Mouse (Mus musculus) embryonic facial prominence, embryonic 11.5 days (tissue): Measurements from ENCODE around the gene Zp3. TPM values are rescaled to one million over a fixed set of nuclear protein-coding genes. Genes with fewer than 3 reads are reported as not detected.

Source experiments
- ATAC-seq: fragments of 200-750 bp; cut with Nextera tagmentation; replicated peaks from 2 replicates; pipeline ENCODE4 v1.8.0; 2017; ENCODE audit warnings: low read depth; ENCODE audit not compliant: insufficient number of reproducible peaks, low FRiP score, low TSS enrichment
- DNase-seq: peaks from one replicate; pipeline ENCODE4 v3.0.0-alpha.2; 2015; ENCODE audit warnings: low spot score
- H3K27ac ChIP-seq: fragments of 300-500 bp; sonication (generic); replicated peaks from 2 replicates; pipeline ENCODE4 v1.5.1; 2014; ENCODE audit warnings: mild to moderate bottlenecking, low read depth, low read length, control low read depth
- H3K27me3 ChIP-seq: fragments of 300-500 bp; sonication (generic); 2 replicates; pipeline ENCODE4 v1.6.1; 2014; ENCODE audit warnings: mild to moderate bottlenecking, low read length, moderate library complexity, mixed read lengths; ENCODE audit not compliant: control insufficient read depth, insufficient read depth
- H3K36me3 ChIP-seq: fragments of 300-500 bp; sonication (generic); replicated peaks from 2 replicates; pipeline ENCODE4 v1.6.1; 2014; ENCODE audit warnings: low read depth, mild to moderate bottlenecking, low read length, moderate library complexity, mixed read lengths; ENCODE audit not compliant: control insufficient read depth, insufficient read depth
- H3K4me1 ChIP-seq: fragments of 300-500 bp; sonication (generic); 2 replicates; pipeline ENCODE4 v1.6.1; 2014; ENCODE audit warnings: low read length, mixed read lengths; ENCODE audit not compliant: control insufficient read depth, insufficient read depth
- H3K4me2 ChIP-seq: fragments of 300-500 bp; sonication (generic); 2 replicates; pipeline ENCODE4 v1.6.1; 2014; ENCODE audit warnings: low read depth, mild to moderate bottlenecking, control low read depth, low read length, moderate library complexity
- H3K4me3 ChIP-seq: fragments of 300-500 bp; sonication (generic); 2 replicates; pipeline ENCODE4 v1.5.1; 2014; ENCODE audit warnings: low read depth, low read length, control low read depth
- H3K9ac ChIP-seq: fragments of 300-500 bp; sonication (generic); replicated peaks from 2 replicates; pipeline ENCODE4 v1.6.1; 2014; ENCODE audit warnings: mild to moderate bottlenecking, control low read depth, low read length
- H3K9me3 ChIP-seq: fragments of 300-500 bp; sonication (generic); replicated peaks from 2 replicates; pipeline ENCODE4 v1.6.1; 2016; ENCODE audit warnings: mild to moderate bottlenecking, low read length, inconsistent platforms, mixed read lengths; ENCODE audit not compliant: control insufficient read depth
- WGBS: fragments of 180-500 bp; shearing (Covaris S2); extraction: QIAGEN DNeasy Blood & Tissue Kit; methylation state at CpG from one replicate; pipeline ENCODE4 v1.1.7; 2014; 5-methylcytosine and 5-hydroxymethylcytosine counted together
- polyA plus RNA-seq: library from polyadenylated mRNA; unstranded; fragments of >200 nt; fragmentation: Nextera tagmentation; extraction: Ambion mirVana; gene quantifications from 2 replicates; pipeline ENCODE4 v1.2.1, GENCODE M21; 2014

Zp3 gene
- 0.21 TPM in 1 of 2 replicates, not detected in the other for polyA plus RNA-seq

DNA sequence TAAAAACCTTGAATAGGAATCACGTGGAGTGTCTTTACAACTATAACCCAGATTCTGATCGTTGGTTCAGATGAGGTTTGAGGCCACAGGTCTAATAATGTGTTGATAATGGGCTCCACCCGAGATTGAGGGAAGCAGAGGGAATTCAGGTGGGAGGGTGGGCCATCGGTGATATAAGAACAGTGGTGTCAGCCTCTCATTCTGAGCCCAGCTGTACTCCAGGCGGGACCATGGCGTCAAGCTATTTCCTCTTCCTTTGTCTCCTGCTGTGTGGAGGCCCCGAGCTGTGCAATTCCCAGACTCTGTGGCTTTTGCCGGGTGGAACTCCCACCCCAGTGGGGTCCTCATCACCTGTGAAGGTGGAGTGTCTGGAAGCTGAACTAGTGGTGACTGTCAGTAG is at the start of gene Zp3:
Gene Zp3, plus strand, starts transcription at position 196 of the 400 bp plus-strand sequence.
- DNase-seq (no peak), ATAC-seq (no peak)
- H3K9me3 ChIP-seq, result no peaks in the 10 kb centered on the region
- no peaks in the 10 kb centered on the region for H3K4me1 ChIP-seq
- H3K27ac ChIP-seq, result no peak within 1 kb of the TSS
- no peak within 1 kb of the TSS for H3K4me2 ChIP-seq
- WGBS, result 74% methylated on average over 8 of the region's 8 CpGs
- no peaks in the 10 kb centered on the region for H3K27me3 ChIP-seq
- H3K4me3 ChIP-seq, result no peak within 1 kb of the TSS
- no peaks in the 10 kb centered on the region for H3K36me3 ChIP-seq
- no peak within 1 kb of the TSS for H3K9ac ChIP-seq

DNA sequence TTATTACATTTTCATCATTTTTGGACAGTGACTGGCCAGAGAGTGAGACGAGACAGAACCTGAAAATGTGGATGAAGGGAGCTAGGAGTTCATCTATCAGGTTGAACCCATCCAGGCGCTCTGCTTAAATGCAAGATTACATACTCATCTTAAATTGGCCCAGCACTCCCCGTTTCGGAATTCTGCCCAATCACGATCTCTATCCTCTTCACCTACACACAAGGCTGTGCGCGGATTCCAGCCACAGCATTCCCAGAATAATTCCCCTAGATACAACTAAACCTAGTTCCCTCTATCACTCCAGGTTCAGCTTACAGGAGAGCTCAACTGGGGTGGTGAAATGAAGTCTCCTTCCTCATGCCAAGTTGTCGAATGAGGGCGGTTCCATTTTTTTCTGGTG is 48.4 kb upstream of the Zp3 start:
- Histone ChIP-seq H3K27me3 (no peaks in the 10 kb centered on the region), H3K4me1 (no peaks in the 10 kb centered on the region), H3K36me3 (no peaks in the 10 kb centered on the region; the same call in none of the 2 replicates), H3K9ac (no peak overlapping the region), H3K9me3 (no peaks in the 10 kb centered on the region), H3K4me3 (no peak overlapping the region), H3K27ac (no peak overlapping the region), H3K4me2 (no peak overlapping the region)
- 93% methylated on average over 9 of the region's 9 CpGs for WGBS
- ATAC-seq (no peak), DNase-seq (no peak)

DNA sequence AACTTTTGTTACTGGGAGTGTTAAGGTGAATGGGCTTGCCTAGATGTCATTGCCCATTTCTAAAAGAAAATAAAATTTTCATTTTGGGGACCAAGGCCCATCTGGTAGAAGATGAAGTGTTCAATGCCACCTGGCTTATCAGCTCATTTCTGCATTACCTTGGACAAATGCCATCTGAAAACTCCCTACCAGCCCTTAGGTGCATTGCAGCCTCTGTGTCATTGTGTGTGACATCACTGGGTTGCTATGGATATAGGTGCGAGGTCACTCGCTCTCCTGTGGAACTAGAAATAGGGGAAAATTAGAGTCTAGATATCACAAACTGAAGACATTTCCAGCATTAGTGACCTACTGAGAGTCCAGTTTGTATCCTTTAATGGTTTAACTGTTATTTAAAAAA is 47.5 kb upstream of the Zp3 start:
- H3K4me3 ChIP-seq, result no peak overlapping the region
- DNase-seq, result no peak
- WGBS, result 87% methylated on average over 2 of the region's 2 CpGs

DNA sequence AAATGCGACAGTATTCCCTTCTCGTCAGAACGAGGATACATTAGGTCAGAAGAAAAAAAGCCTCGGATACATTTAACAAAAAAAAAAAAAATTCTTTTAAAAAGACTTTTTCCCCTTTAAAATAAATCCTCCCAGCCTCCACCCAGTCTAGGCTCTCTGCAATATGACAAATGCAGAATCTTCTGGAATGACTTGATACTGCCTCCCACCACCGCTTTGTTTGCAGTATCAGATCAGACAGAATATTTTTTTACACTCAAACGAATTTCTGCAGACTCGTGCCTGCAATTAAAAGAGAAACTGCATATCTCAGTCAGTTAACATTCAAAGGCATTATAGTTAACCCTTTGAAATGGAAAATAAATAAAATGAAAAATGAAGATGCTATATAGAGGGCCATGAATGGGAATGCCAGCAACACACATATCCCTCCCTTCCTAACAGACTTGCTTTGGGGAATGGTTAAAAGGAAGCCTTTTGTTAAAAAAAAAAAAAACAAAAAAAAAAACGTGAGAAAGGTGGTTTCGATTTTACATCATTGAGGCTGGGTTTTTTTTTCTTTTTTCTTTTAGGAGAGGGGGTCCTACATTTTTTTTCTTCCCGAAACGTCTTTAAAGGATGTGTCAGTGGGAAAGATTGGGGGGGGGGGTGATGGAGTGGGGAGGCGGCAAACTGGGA is 46.5 kb upstream of the Zp3 start:
- Histone ChIP-seq H3K4me2 (peak overlapping the region; percentile 38), H3K27ac (no peak overlapping the region; the same call in 1 of the 2 replicates), H3K9ac (peak overlapping the region; percentile 92), H3K4me1 (no peaks in the 10 kb centered on the region), H3K4me3 (peak overlapping the region; percentile 92), H3K27me3 (no peaks in the 10 kb centered on the region), H3K36me3 (no peaks in the 10 kb centered on the region; the same call in 1 of the 2 replicates), H3K9me3 (no peaks in the 10 kb centered on the region)
- WGBS, result 15% methylated on average over 12 of the region's 12 CpGs
- ATAC-seq (no peak), DNase-seq (peak; percentile 15)

More for the DNA sequence above, 47.5 kb upstream of the Zp3 start:
- no peaks in the 10 kb centered on the region for H3K4me1 ChIP-seq
- no peaks in the 10 kb centered on the region for H3K9me3 ChIP-seq
- H3K27me3 ChIP-seq, result no peaks in the 10 kb centered on the region
- no peak overlapping the region for H3K9ac ChIP-seq
- H3K27ac ChIP-seq, result no peak overlapping the region
- H3K4me2 ChIP-seq, result 0 out of 2 replicates have a peak overlapping the region, but pooled peaks have one; percentile 1
- no peaks in the 10 kb centered on the region; the same call in none of the 2 replicates for H3K36me3 ChIP-seq
- no peak for ATAC-seq

DNA sequence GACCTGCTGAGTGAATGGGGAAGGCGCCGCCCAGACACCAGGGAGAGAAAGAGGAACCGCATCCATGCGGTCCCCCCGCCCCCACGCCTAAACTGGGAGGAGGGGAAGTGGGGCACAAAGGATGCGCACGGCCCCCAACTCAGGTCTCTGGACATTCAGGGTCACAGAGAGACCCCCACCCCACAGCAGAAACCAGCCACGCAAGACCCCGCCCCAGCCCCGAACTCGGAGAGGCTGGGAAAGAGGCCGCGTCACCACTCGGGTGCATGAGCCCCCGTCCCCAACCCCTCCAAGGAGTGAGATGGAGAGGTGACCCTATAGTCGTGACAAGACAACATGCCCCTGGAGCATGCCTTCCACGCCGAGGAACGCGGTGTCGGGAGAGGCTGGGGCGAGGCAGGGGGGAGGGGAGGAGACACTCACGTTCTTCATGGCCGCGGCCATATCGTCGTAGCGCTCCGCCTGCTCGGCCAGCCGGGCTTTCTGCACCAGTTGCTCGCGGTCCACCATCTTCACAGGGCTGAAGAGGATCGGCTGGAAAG is 45.9 kb upstream of the Zp3 start:
- DNase-seq (peak; percentile 76), ATAC-seq (peak; percentile 78)
- H3K4me2 ChIP-seq, result peak overlapping the region; percentile 38
- peak overlapping the region; percentile 92 for H3K4me3 ChIP-seq
- WGBS, result under 1% methylated on average over 35 of the region's 35 CpGs
- H3K9me3 ChIP-seq, result no peaks in the 10 kb centered on the region
- H3K27me3 ChIP-seq, result no peaks in the 10 kb centered on the region
- no peaks in the 10 kb centered on the region for H3K4me1 ChIP-seq
- peak overlapping the region; percentile 93 for H3K27ac ChIP-seq
- peak overlapping the region; percentile 92 for H3K9ac ChIP-seq
- H3K36me3 ChIP-seq, result no peaks in the 10 kb centered on the region; the same call in 1 of the 2 replicates

DNA sequence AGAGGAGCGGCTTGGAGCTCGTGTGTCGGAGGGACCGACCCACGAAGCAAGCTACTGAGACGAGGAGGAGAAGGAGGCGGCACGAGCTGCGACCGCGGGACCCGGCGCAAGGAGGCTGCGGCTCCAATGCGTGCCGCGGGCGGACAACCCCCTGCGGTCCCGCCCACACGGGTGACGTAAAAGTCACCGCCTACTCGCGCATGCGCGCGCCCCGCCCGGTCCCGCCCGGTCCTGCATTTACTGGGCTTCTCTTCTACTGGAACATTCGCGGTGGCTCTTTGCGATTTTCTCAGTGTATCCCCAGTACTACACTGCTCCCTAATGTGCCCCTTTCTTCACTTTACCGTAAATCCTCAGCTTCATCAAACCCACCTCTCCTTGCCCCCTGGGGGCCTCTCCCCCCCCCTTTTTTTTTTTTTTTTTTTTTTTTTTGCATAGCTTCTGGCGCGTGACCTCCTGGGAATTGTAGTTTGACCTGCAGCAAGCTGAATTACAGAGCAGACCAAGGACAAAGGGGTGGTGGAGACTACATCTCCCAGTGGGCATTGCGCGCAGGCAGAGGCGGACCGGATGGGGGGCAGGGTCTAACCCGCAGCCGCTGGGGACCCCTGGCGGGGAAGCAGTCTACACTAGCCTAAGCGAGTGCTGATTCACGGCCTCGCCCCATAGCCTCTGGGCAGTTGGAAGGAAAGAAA is 45.3 kb upstream of the Zp3 start, which contains the start of gene Ywhag:
Gene Ywhag, minus strand, starts transcription at position 136 of the 695 bp plus-strand sequence.
- Histone ChIP-seq H3K9me3 (no peaks in the 10 kb centered on the region), H3K27me3 (no peaks in the 10 kb centered on the region), H3K27ac (peak within 1 kb of the TSS; percentile 93), H3K4me2 (peak within 1 kb of the TSS; percentile 38), H3K4me3 (peak within 1 kb of the TSS; percentile 92), H3K9ac (peak within 1 kb of the TSS; percentile 92), H3K36me3 (no peaks in the 10 kb centered on the region; the same call in 1 of the 2 replicates), H3K4me1 (no peaks in the 10 kb centered on the region)
- peak; percentile 95 for ATAC-seq
- DNase-seq, result peak; percentile 98
- 1% methylated on average over 47 of the region's 48 CpGs for WGBS

DNA sequence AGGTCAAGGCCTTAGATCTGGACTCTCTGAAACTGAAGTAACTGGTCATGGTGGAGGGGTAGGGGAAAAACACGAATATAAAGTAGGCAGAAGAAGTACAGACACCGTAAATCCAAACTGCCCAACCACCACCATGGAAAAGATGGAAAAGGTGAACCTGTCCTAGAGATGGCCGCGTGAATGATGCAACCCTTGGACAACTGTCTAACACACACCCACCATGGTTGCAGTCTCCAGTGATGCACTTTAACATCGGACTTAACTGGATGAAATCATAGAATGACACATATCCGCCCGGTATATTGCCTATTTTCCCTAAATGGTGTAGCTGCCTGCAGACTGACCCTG is 44.7 kb upstream of the Zp3 start:
- Histone ChIP-seq H3K27me3 (no peaks in the 10 kb centered on the region), H3K36me3 (no peaks in the 10 kb centered on the region; the same call in 1 of the 2 replicates), H3K4me2 (no peak overlapping the region), H3K27ac (no peak overlapping the region; the same call in 1 of the 2 replicates), H3K4me3 (no peak overlapping the region), H3K4me1 (no peaks in the 10 kb centered on the region), H3K9ac (no peak overlapping the region), H3K9me3 (no peaks in the 10 kb centered on the region)
- no peak for DNase-seq
- WGBS, result 52% methylated on average over 7 of the region's 7 CpGs
- ATAC-seq, result peak; percentile 57; the same call in 1 of the 2 replicates
